Mouse (Mus musculus): ENCODE data around the gene Cherp. TPM values are rescaled to one million over a fixed set of nuclear protein-coding genes. Genes with fewer than 3 reads are reported as not detected.
A peak's percentile ranks its signal among the peaks of the same experiment; 100 is the strongest.

The Cherp gene
- polyA plus RNA-seq, 1 experiment = 24.6 TPM

- DNase-seq (ENCODE audit: low read depth) = no peak
These were observed 10.6 kb upstream of the Cherp start for GRCm38 (mm10) chr8:72485456-72486199.

GRCm38 (mm10) chr8:72470684-72471083 is 4.3 kb downstream of the Cherp start:
- no peak for DNase-seq (ENCODE audit: low read depth)

GRCm38 (mm10) chr8:72469984-72470383 is 5.0 kb downstream of the Cherp start:
- no peak for DNase-seq (ENCODE audit: low read depth)

GRCm38 (mm10) chr8:72469243-72469642 is 5.8 kb downstream of the Cherp start:
- no peak for DNase-seq (ENCODE audit: low read depth)

- no peak for DNase-seq (ENCODE audit: low read depth)
These were observed 10.8 kb downstream of the Cherp start for GRCm38 (mm10) chr8:72464211-72464610.

DNA sequence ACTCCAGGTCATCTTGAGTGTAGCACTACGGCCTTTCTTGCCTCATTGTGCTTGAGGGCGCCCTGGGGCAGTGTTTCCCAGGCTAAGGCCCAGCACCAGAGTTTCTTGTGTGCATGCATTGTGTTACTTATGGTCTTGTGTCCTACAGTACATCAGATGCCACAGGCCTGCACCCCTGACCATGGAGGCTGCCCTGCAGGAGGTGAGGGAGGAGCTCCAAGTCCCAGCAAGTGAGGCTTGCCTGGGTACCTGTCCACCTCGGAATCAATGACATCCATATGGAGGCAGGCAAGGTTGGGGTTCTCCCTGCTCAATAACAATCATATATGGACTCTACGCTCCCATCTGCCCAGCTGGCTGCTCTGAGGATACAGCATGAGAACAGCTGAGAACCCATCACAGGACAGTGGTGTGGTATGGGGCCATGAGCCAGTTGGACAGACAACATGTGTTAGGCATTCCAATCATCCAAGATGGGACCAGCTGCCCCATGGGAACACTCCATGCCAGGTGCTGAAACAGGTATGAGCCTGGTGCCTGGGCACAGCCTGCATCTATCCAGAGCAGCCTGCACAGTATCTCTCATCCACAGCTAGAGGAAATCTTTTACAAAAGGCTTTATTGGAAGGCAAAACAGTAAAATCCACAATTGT is 15.0 kb downstream of the Cherp start:
- no peak for DNase-seq (ENCODE audit: low read depth)

GRCm38 (mm10) chr8:72458457-72458856 is 16.6 kb downstream of the Cherp start:
- no peak for DNase-seq (ENCODE audit: low read depth)

GRCm38 (mm10) chr8:72457806-72458205 is 17.2 kb downstream of the Cherp start:
- DNase-seq (ENCODE audit: low read depth) = no peak

- DNase-seq (ENCODE audit: low read depth) = no peak
These were observed 19.7 kb downstream of the Cherp start for GRCm38 (mm10) chr8:72455317-72455716.

GRCm38 (mm10) chr8:72453904-72454303 is 21.1 kb downstream of the Cherp start:
- DNase-seq (ENCODE audit: low read depth) = no peak

GRCm38 (mm10) chr8:72451516-72451915 is 23.5 kb downstream of the Cherp start:
- DNase-seq (ENCODE audit: low read depth) = no peak

DNA sequence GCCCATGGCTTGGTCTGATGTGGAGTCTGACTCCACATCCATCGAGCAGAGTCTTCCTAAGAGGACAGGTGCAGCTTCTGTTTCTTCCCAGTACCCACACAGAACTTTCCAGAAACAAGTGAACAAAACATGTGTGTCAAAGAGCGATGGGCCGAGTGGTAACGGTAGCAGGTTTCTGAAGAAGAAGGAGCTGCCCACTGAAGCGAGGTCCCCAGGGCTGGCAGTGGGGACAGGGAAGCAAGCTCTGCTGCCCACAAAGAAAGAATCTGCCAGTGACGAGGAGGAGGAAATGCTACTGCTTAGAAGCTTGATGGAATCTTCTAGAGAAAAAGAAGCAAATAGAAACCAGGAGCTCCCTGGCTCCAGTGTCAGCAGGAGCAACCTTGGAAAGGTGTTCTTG is 30.0 kb downstream of the Cherp start:
- no peak for DNase-seq (ENCODE audit: low read depth)

- DNase-seq (ENCODE audit: low read depth) = no peak
These were observed 31.1 kb downstream of the Cherp start for GRCm38 (mm10) chr8:72443994-72444350.

GRCm38 (mm10) chr8:72443338-72443993 is 31.6 kb downstream of the Cherp start, which contains the start of the genes Calr3 and 1700030K09Rik:
Calr3 (minus strand) TSS chr8:72443870.
1700030K09Rik (plus strand) TSS chr8:72443880.
- DNase-seq (ENCODE audit: low read depth) = peak; percentile 80

- DNase-seq (ENCODE audit: low read depth) = no peak
These were observed 36.6 kb downstream of the Cherp start for GRCm38 (mm10) chr8:72438248-72439015.

- DNase-seq (ENCODE audit: low read depth) = no peak
These were observed 40.1 kb downstream of the Cherp start for GRCm38 (mm10) chr8:72434952-72435351.

GRCm38 (mm10) chr8:72429676-72430075 is 45.4 kb downstream of the Cherp start:
- no peak for DNase-seq (ENCODE audit: low read depth)

DNA sequence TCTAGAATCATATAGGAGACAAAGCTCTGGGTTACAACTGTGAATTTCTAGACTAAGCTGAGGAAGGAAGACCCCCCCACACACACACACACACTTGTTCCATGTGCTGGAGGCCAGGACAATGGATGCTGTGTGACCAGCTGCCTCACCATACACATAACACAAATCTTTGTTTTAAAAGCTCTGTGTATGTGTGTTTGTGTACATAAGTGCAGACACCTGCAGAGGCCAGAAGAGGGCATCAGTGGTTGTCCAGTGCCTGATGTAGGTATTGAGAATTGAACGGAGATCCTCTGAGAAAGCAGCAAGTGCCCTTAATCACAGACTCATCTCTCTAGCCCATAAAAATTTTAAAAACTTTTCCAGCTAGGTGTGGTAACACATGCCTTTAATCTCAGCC is 52.1 kb downstream of the Cherp start:
- DNase-seq (ENCODE audit: low read depth) = no peak

GRCm38 (mm10) chr8:72421362-72422335 is 53.4 kb downstream of the Cherp start, which contains the start of gene Eps15l1:
Eps15l1 (minus strand) TSS chr8:72421460.
- DNase-seq (ENCODE audit: low read depth) = peak; percentile 91

- DNase-seq (ENCODE audit: low read depth) = no peak
These were observed 54.3 kb downstream of the Cherp start for GRCm38 (mm10) chr8:72420571-72421361.
